Mouse (Mus musculus): ENCODE results near the gene Csmd2.
"Not testable (repeated sequence)": the region's sequence is repeated elsewhere in the genome, so short reads cannot be mapped to it uniquely, and the experiment has no call there.

Csmd2 gene

DNA sequence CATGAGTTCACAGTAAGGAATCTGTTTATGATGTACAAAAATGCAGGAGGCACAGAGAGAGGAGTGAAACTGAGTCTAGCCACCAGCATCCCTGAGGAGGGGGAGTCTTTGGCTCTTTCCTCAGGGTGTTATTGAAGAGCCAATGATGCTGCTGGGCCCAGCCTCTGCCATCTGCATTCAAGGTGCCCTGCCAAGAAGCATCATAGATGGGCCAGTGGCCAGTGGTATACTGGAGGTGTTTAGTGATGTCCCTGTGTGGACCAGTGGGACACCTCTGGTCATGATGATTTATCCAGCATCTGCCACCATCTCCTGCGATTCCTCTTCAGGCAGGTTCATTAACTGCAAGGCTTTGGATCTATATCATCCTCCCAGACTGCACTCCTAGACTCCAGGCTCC lies 61.1 kb downstream of the Csmd2 start:
- peak; percentile 76 to 85 for DNase-seq

DNA sequence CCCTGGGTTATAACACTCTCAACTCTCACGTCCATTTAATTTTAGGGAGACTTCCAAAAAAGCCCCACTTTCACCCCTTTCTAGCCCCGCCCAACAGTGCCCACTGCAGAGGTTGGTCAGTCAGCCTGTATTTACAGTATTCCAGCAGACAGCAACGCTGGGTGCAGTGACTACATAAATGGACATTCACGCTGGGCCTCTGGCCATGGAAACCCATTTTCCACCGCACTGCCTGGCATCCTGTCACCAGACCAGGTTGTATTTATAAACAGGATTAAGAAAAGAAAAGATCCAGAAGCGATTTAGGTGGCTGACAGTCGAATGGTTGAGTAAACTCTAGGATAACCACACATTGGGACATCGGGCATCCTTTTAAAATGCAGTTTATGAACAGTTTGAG lies 65.0 kb downstream of the Csmd2 start:
- peak; percentile 49 to 59 for DNase-seq

DNA sequence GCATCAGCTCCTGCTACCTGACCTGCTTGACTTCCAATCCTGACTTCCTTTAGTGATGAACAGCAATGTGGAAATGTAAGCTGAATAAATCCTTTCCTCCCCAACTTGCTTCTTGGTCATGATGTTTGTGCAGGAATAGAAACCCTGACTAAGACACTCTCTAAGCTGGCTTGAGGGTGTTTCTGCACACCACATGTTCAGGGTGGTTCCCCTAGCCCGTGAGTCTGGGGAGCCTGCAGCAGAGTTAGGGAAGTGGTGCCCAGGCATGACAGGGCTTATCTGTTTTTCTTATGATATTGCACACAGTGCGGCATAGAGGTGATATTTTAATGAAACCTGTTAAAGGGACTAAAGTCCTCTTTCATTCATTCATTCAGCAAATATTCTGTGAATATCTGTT lies 73.6 kb downstream of the Csmd2 start:
- DNase-seq: not testable (repeated sequence)

DNA sequence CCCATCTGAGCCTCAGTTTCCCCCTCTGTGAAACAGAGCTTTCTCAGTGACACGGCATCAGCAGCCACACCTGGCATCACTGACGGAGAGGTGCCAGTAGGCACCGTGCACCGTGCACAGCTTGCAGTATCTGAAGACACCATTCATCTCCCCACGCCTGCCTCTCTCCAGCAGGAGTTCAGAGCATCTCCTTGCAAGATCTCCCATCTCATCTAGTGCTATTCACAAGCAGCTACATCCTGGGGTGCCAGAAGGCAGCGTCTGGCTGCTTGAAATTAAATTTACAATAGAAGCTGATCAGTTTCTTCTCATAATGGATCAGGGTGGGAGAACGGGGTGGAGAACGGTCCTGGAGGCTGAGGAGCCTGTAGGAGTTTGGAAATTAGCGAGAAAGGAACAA lies 79.5 kb downstream of the Csmd2 start:
- no peak for DNase-seq

DNA sequence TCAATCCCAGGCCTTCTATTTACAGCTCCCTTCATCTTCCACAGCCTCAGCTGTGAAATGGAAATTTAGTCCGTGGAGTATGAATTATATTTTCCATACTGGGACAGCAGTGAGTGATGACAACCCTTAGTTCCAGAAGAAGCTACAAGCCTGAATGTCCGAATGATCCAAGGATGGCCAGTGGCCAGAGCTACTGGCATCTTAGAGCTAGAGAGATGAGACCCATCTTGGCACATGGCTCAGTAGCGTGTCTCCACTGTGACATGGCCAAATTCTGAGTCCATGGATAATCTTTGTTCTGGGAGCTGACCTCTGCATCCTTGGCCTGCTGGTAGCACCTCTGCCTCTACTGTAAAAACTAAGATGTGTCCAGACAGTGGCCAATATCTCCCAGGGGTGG lies 96.8 kb downstream of the Csmd2 start:
- peak; percentile 59 to 64 for DNase-seq

DNA sequence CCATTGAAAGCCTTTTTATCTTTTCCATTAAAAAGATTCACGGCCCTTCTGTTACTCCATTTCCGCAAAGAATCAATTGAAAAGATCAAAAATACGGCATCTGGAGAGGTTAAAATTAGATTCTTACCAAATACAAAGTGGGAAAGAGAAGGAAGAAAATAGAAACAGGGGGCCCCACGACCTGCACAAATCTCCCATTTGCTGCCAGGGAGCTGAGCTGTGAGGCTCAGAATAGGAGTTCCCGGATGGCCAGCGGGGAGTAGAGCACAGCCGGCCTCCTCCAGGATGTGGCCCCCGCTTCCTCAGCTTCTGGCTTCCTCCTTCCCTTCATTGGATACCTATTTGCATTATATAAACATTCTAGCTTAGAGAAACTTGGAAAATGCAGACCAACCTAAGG lies 97.4 kb downstream of the Csmd2 start:
- DNase-seq: no peak

DNA sequence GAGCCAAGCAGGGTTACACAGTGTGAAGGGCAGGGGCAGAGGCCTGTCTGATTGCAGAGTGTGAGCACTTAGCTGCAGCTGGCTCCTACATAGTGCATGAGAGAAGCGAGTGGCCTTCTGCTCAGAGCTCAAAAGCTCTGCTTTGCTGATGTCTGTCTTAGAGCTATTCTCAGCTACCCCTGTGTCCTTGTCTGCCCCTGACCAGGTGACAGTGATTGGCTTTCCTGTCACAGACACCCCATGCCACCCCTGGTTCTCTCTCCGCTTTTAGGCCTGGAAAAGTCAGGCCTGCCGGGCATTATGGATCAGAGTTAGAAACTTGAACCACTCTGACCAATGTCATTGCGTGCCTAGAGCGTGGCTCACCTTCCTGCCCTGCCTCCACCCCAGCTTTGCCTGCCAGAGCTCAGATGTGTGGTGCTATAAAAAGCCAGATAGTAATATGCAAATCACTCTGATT lies 99.5 kb downstream of the Csmd2 start:
- DNase-seq: no peak

DNA sequence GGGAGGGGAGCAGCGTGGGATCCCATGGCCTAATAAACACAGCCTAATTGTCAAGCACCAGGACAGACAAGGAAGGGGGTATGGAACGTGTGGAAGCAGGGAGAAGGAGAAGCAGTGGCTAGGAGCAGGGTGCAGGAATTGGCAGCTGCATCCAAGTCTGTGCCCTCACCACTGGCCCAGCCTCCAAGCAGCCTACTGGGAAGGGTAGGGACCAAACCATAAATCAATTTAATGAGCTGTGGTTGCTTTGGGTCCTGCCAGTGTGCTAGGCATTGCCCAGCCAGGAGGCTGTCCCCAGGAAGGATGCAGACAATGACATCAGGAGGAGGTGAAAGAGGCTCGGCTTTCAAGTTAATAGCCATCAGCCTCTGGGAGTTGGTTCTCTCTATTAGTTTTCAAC lies 100.0 kb downstream of the Csmd2 start:
- no peak for DNase-seq

DNA sequence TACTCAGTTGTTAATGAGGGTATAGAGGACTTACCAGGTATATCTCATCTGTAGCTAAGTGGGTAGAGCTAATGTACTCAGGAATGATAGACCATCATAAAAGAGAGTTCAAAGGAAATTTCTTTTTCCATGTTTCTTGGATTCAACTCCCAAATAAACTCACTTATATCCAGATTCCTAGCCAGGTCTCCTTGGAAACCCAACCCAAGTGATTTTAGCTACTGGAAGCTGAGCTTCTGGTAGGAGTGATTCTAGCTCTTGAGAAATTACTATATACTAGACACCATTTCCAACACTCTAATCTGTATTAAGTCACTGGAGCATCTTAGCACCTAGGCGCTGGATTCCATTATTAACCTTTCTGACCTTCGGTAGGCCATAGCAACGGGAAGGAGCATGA lies 100.6 kb downstream of the Csmd2 start:
- DNase-seq: no peak

DNA sequence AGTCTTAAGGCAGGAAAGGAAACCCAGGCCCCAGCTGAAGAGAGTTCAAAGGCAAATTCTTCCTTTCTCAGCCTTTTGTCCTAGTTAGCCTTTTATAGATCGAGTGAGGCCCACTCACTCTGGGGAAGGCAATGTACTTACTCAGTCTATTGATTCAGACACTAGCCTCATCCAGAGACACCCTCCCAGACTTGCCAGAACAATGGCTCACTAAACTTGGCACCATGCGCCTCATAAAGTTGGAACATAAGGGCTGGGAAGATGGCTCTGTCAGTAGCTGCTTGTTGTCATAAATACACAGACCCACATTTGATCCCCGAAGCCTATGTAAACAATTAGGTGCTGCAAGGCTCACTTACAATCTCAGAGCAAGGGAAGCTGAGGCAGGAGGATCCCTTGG lies 104.3 kb downstream of the Csmd2 start:
- no peak for DNase-seq

DNA sequence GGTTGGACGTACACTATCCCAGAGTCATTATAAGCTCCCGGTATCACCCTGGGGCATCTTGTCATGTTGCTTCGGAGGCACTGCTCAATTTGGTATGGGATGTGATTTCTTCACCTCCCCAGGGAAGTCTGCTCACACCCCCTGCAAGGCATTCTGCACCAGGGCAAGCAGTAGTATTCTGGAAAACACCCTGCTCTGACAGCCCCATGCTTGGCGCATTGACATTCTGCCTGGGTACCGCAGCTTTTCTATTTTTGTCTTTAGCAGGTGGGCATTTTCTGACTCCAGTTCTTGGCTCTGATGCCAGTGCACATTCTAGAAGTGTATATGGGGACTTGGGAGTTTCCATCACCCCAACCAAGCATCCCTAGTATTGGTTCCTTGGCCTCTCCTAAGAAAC lies 111.9 kb downstream of the Csmd2 start:
- DNase-seq: peak in 1 of 2 experiments; percentile 34

DNA sequence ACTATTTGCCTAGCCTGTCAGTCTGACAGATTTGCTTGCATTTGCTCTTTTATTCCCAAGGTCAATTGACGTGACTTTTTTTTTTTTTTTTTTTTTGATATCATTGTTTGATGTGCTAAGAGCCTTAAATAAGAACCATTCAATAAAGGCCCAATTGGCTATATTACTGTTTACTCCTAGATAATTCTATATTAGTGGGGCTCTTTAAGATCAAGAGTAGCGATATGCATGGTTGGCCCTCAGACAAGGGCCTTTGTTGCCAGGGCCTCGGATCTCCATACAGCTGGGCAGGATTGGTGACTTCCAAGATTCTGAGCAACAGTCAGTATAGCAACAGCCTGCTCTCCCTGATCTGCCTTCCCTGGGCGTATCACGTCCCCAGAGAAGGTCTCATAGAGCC lies 112.9 kb downstream of the Csmd2 start:
- no peak for DNase-seq

DNA sequence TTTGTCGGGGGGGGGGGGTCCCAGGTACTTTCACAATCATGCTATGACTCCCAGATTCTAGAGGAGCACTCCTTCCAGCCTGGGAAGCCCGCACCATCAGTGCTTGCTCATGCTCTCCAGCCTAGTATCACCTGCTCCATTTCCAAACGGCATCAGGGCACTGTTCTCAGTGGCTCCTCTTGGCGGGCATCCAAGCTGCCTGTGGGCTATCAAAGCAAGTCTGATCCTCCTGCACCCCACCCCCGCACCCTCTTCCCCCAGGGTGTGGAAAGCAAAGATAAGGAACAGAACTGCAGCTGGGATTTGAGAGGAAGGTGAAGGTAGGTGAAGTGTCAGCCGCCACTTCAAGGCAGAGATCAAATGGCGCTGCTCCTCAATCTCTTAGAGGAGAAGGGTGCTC lies 128.7 kb downstream of the Csmd2 start:
- DNase-seq: peak; percentile 65 to 75

DNA sequence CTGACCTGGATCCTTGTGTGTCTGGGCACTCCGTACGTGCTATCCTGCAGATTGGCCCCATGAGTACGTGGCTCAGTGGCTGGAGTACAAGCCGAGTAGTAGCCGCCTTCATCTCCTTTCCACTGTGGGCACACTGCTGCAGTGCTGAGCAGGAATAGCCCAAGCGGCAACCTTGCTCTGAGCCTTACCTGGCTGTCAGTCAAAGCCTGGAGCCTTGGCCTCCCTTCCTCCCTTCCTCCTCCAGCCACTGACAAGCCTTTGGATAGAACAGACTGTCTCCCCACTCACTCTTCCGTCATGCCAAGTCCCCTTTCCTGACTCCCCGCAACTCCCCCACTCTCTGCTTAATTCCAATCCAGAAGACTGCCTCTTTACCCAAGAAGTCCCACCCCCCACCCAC lies 135.6 kb downstream of the Csmd2 start:
- peak; percentile 66 to 72 for DNase-seq

DNA sequence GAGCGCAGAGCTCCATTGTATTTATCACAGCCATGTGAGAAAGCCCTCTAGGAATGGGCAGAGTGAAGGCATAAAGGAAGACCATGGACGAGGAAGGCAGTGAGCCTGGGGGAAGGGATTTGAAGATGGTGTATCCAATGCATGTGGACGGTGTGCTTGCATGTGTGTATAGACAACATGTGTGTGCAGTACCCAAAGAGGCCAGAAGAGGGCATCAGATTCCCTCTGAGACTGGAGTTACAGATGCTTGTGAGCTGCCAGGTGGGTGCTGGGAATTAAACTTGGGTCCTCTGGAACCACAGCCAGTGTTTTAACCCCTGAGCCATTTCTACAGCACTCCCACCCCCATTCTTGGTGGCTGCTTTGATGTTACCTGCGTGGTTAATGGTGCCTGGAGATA lies 137.1 kb downstream of the Csmd2 start:
- DNase-seq: peak; percentile 23 to 31

DNA sequence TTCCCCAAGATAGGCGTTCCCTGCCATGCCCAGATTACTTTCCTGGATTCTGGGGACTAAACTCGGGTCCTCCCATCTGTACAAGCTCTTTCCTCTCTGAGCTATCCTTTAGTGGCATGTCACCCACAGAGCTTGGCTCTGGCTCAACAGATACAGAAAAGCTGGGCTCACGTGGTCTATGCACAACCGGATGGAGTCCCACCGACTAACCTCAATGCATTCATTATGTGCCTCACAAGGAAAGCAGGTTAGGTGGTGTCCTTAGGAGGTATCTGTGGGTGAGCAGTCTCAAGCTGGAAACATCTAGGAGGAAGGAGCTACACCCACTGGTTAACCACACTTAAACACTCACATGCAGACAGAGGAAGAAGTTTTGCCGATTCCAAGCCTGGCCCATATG lies 140.9 kb downstream of the Csmd2 start:
- DNase-seq: peak; percentile 34 to 42

DNA sequence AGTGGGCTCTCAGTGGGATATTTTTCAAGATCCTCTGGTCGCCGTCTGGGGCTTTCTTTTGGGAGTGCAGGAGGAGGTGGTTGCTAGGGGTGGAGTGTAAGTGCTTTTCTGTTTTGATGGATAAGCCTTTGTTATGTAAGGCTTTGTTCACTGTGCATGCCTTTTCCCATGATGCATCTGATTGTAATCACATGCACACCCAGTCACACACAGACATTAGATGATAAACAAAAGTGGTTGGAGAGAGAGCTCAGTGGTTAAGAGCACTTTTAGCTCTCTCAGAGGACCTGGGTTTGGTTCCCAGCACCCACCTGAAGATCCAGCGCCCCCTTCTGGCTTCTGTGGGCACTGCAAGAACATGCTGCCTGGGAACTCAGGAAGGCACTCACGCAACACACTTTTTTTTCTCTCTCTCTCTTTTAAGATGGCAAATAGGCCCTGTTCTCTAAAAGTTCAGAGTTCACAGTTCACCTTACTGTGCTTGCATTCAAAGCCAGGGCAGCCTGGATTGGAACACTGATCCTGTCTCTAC lies 143.0 kb downstream of the Csmd2 start:
- DNase-seq: peak; percentile 28 to 31

DNA sequence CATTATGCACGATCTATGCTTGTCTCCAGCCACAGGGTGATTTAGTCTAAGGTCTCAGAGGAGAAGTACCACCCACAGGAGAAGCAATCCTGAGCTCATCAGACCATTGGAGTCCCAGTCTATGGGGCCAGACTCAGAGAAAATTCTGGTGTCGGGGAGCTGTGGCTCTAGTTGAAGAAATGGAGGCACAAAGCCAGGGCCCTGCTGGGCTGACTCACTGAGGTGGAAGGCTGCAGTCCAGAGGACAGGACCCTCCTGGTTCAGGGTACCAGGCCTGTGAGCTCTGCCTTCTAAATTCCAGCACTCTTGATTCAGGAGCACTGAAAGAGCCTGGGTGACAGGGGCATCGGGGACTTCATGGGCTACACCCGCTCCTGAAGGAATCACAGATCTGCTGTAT lies 144.0 kb downstream of the Csmd2 start:
- peak; percentile 83 to 88 for DNase-seq

DNA sequence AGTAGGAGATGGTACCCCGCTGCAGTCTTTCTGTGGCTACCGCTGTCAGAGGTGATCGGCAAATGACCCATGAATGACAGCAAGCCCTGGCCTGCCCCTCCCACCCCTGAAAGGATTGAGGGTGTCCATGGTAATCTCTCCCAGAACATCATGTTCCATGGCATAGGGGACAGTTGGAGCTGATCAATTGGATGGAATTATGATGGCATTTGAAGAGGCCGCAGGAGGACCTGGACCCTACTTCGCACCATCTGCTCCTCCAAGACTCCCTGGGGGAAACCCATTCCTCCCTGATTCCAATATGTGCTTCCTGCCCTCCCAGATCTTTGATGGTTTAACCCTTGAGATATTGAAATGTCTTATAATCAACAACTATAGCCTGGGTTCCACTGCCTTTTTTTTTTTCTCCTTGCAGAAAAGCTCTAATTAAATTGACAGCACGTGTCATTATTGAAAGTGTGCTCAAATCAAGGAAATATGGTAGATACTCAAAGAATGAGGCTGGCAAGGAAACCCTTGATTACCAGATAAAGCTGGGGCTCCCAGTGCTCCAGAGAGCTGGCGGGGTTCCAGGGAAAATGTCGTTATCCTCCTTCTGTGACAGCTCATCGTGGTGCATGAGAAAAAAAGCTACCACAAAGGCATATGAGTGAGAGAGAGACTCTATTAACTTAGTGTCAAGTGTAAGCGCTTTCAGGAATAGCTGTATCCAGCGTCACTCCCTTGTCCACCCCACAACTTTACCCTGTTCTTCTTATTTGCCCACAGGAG lies 145.4 kb downstream of the Csmd2 start:
- peak; percentile 84 to 88 for DNase-seq

DNA sequence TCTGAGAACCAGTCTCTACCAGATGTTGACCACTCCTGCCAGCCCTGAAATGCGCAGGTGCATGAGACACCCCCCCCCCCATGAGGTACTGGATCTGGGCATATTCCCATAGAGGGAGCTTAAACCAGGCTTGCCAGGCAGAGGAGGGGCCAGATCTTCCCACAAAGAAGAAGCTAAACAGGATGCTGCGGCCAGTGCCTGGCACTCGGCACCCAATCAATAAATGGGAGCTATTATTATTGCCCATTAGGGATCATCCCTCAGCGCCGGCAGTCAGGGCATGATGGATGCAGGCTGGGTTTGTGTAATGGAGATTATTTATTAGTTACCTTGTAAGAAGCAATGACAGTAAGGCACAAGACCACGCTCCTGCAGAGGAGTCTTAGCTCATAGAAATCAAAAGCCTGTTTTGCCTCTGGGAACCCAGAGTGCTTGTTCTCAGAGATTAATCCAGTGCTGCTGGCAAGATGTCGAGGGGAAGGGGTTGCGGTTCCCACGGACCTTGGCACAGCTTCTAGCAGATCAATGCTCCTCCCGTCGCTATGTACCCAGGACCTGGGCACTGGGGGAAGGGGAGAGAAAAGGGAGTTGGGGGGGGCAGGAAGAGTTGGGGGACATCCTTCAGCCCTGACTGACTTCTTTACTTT lies 146.8 kb downstream of the Csmd2 start:
- peak; percentile 46 for DNase-seq

DNA sequence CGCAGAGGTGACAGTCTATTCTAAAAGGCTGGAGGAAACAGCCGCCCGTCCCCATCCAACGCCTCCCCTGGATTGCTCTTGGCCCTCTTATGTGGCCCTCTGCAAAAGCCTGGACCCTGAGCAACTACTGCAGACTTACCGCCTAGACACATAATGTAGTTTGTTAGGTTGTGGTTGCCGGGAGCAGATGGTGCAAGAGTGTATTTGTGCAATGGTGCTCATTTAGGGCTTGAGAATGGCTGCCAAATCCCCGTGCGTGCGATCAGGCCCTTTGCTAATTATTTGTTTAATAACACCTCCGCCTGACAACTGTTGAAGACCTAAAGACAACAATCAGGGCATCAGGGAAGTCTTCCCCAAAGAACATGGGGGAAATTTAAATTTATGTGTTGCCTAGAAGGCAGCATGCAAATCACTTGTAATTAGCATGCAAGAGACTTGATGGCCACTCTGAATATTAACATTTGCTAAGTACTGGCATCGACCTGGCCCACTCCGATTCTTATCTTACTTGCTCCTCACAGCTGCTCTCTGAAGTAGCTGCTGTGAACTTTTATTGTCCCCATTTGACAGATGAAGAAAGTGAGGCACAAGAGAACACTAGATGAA lies 147.5 kb downstream of the Csmd2 start:
- peak; percentile 49 to 69 for DNase-seq

DNA sequence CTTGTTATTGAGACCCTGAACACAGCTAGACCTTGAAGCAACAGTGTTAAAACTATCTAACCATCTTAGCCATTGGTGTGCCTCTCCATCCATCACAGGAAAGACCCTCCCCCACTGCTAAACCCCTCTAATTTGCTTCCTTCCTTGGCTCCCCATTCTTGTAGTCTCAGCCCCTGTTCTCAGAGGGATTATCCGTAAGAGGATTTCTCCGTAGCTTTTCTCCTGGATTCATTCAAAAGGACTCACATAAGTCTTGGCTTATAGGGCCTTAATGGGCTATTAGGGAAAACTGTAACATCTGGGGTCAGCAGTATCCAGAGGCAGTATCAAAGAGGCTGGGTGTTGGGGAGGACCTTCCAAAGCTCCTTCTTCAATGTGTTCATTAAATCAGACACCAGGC lies 152.3 kb downstream of the Csmd2 start:
- DNase-seq: no peak

DNA sequence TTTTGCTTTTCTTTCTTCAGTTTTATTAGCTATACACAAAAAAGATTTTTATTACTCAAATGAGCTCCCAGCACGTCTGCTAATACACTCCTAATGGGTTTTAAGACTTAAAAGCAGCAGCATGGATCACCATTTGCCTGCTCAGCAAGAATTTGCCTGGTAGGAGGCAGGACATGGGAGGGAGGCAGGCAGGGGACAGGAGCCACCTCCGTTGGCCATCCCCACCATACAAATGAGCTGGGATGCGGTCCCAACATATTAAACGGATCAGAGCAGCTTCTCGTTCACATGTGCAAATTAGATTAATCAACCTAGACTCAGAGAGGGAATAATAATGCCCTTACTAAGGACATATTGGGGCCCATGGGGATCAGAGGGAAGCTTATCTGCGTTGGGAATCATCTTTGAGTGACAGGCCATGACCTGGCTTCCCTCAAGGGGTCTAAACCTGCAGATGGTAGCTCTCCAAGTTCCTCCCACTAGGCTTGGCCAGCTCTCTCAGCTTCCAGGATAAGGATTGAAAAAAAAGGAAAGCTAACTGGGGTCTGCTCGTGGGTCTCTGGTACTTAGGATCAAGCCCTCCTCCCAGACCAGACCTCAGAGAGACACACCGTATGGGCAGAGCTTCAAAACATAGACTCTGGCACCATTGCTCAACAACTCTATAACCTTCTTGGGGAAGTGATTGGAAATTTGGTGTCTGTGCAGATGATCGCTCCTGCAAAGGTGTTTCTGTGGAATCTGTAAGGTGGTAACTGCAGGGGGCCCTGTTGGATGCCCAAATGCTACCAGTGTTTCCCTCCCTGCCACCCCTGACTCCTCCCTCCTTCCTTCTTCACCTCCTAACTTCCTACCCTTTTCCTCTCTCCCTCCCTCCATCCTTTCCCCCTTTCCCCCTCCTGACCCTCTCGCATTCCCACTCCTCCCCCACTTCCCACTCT lies 153.8 kb downstream of the Csmd2 start:
- peak; percentile 60 to 74 for DNase-seq
